In genomic region chrX:7563076-7563475, GRCm38 (mm10) we compare ENCODE assay signal across 34 mouse cellular contexts. TPM values are rescaled to one million over a fixed set of nuclear protein-coding genes. Genes with fewer than 3 reads are reported as not detected.
DNase-seq lines count a peak whose midpoint lies in the region; ATAC-seq lines count a peak whose summit lies in the region.
"Had no signal": no experiment of that assay in that cellular context is flagged by ENCODE, and none has a peak within 500 bp of the region (broad histone marks: within the 10 kb centered on the region; RNA-seq: fewer than 3 reads in every experiment).

No protein-coding gene starts in this region.

- H3K4me2 ChIP-seq in hindbrain, embryonic 11.5 days (replicated peaks; ENCODE audit: low read depth, low read length): no peak overlapping the region
- H3K4me2 ChIP-seq: embryonic facial prominence, embryonic 13.5 days; forebrain, embryonic 12.5 days; forebrain, embryonic 15.5 days; heart, embryonic 13.5 days; hindbrain, embryonic 12.5 days; hindbrain, embryonic 15.5 days had no signal

- peak; percentile 76 for ATAC-seq in common myeloid progenitor, adult 5-6 weeks (replicated peaks; ENCODE audit: low read depth, poor library complexity, severe bottlenecking)
- peak; percentile 86 for ATAC-seq in megakaryocyte progenitor cell, adult 5-6 weeks (replicated peaks; ENCODE audit: poor library complexity)
- ATAC-seq in hindbrain, embryonic 11.5 days (ENCODE audit: low FRiP score): no peak
- ATAC-seq: activated CD4-positive, CD25-positive, alpha-beta regulatory T cell, adult 4 months; forebrain, embryonic 15.5 days; intestine, postnatal 0 days; Patski had no signal

- 29% methylated on average over 2 of the region's 2 CpGs for WGBS in heart, embryonic 10.5 days
- WGBS in hindbrain, embryonic 11.5 days: 21% methylated on average over 2 of the region's 2 CpGs

- no peaks in the 10 kb centered on the region for H3K4me1 ChIP-seq in heart, embryonic 10.5 days
- H3K4me1 ChIP-seq in hindbrain, embryonic 11.5 days (replicated peaks; ENCODE audit: control insufficient read depth, insufficient read depth, low read length): no peaks in the 10 kb centered on the region
- H3K4me1 ChIP-seq: embryonic facial prominence, embryonic 13.5 days; forebrain, embryonic 12.5 days; forebrain, embryonic 15.5 days; hindbrain, embryonic 12.5 days; hindbrain, embryonic 15.5 days had no signal

- no peak overlapping the region for H3K4me3 ChIP-seq in heart, embryonic 10.5 days
- H3K4me3 ChIP-seq in hindbrain, embryonic 11.5 days (ENCODE audit: low read depth, low read length): no peak overlapping the region
- H3K4me3 ChIP-seq: embryonic facial prominence, embryonic 13.5 days; erythroblast, embryonic 14.5 days; forebrain, embryonic 12.5 days; forebrain, embryonic 15.5 days; heart, embryonic 13.5 days; hindbrain, embryonic 12.5 days; hindbrain, embryonic 15.5 days had no signal

- H3K36me3 ChIP-seq in heart, embryonic 10.5 days: 0 out of 2 replicates have a peak, but pooled peaks cover 5% of the 10 kb centered on the region
- no peaks in the 10 kb centered on the region for H3K36me3 ChIP-seq in hindbrain, embryonic 11.5 days (ENCODE audit: control insufficient read depth, insufficient read depth, low read length)
- H3K36me3 ChIP-seq: forebrain, embryonic 15.5 days; hindbrain, embryonic 15.5 days had no signal

- no peak overlapping the region for H3K27ac ChIP-seq in heart, embryonic 10.5 days
- H3K27ac ChIP-seq in hindbrain, embryonic 11.5 days (ENCODE audit: low read depth, low read length): no peak overlapping the region
- H3K27ac ChIP-seq: embryonic facial prominence, embryonic 13.5 days; forebrain, embryonic 12.5 days; forebrain, embryonic 15.5 days; heart, embryonic 13.5 days; hindbrain, embryonic 12.5 days; hindbrain, embryonic 15.5 days had no signal

- peak; percentile 75 for DNase-seq in heart, adult 11 months
- DNase-seq in heart, embryonic 10.5 days (ENCODE audit: low spot score): no peak
- DNase-seq in MEL-GATA-1-ER (ENCODE audit: extremely low read depth, low read depth): peak; percentile 33
- DNase-seq in hindbrain, embryonic 11.5 days (ENCODE audit: low spot score): no peak
- DNase-seq in spleen, postnatal 14 days (ENCODE audit: low spot score in 2 of 2): no peak
- DNase-seq in cerebellum, adult 11-12 months: no peak
- DNase-seq: adrenal gland, postnatal 10 days; cerebellum, adult 11 months; cerebellum, adult 8-10 months; cerebellum, postnatal 10 days; cerebellum, postnatal 36 days; gastrocnemius, postnatal 10 days; gastrocnemius, postnatal 36 days; heart, adult 18-20 months; heart, postnatal 14 days; heart, postnatal 4 days; kidney, adult 2 months had no signal

- no peaks in the 10 kb centered on the region; the same call in 1 of the 2 replicates for H3K27me3 ChIP-seq in heart, embryonic 10.5 days (ENCODE audit: insufficient read depth, poor library complexity, severe bottlenecking)
- no peaks in the 10 kb centered on the region for H3K27me3 ChIP-seq in hindbrain, embryonic 11.5 days (ENCODE audit: control insufficient read depth, insufficient read depth, low read length)
- H3K27me3 ChIP-seq: CH12.LX; embryonic facial prominence, embryonic 13.5 days; forebrain, embryonic 12.5 days; forebrain, embryonic 15.5 days; heart, embryonic 13.5 days; hindbrain, embryonic 12.5 days; hindbrain, embryonic 15.5 days had no signal

- H3K9ac ChIP-seq in hindbrain, embryonic 11.5 days (ENCODE audit: low read depth, low read length): no peak overlapping the region
- H3K9ac ChIP-seq: embryonic facial prominence, embryonic 13.5 days; forebrain, embryonic 12.5 days; forebrain, embryonic 15.5 days; heart, embryonic 13.5 days; hindbrain, embryonic 12.5 days; hindbrain, embryonic 15.5 days had no signal

- no peaks in the 10 kb centered on the region for H3K9me3 ChIP-seq in heart, embryonic 10.5 days
- H3K9me3 ChIP-seq in hindbrain, embryonic 11.5 days (ENCODE audit: control insufficient read depth, low read length): no peaks in the 10 kb centered on the region
- H3K9me3 ChIP-seq: embryonic facial prominence, embryonic 13.5 days; forebrain, embryonic 12.5 days; forebrain, embryonic 15.5 days; heart, embryonic 13.5 days; hindbrain, embryonic 12.5 days; hindbrain, embryonic 15.5 days had no signal

RNA-seq across cellular contexts. Expression of gene Foxp3, which starts 10.4 kb away (rescaled TPM):
- polyA plus RNA-seq in heart, embryonic 10.5 days (2016; fragmentation: Nextera tagmentation; extraction: Ambion mirVana): 0.10 TPM in 1 of 2 replicates, not detected in the other
- total RNA-seq in common myeloid progenitor, adult 5-6 weeks (2017): 0.05 TPM in 1 of 2 replicates, not detected in the other
- not detected in 2 replicates for total RNA-seq in megakaryocyte progenitor cell, adult 5-6 weeks (2015)
- total RNA-seq in megakaryocyte progenitor cell, adult 5-6 weeks (2017): 0.08 and 0.10 TPM in 2 replicates
- 0.10 TPM in 1 of 2 replicates, not detected in the other for polyA plus RNA-seq in hindbrain, embryonic 11.5 days (2014; fragmentation: Nextera tagmentation; extraction: Ambion mirVana)
- total RNA-seq: adrenal gland, adult 18-20 months; heart, postnatal 4 days had no signal
- polyA plus RNA-seq: embryonic facial prominence, embryonic 13.5 days; erythroblast, embryonic 14.5 days; hindbrain, embryonic 12.5 days had no signal

RNA-seq across cellular contexts. Expression of gene Ppp1r3f, which starts 11.0 kb away (rescaled TPM):
- 2.1 and 2.5 TPM in 2 replicates for polyA plus RNA-seq in heart, embryonic 10.5 days (2016; fragmentation: Nextera tagmentation; extraction: Ambion mirVana)
- 0.82 and 1.0 TPM in 2 replicates for total RNA-seq in common myeloid progenitor, adult 5-6 weeks (2017)
- total RNA-seq in megakaryocyte progenitor cell, adult 5-6 weeks (2015): 1.3 TPM in 1 of 2 replicates, not detected in the other
- 0.24 and 0.29 TPM in 2 replicates for total RNA-seq in megakaryocyte progenitor cell, adult 5-6 weeks (2017)
- 1.3 and 1.6 TPM in 2 replicates for polyA plus RNA-seq in hindbrain, embryonic 11.5 days (2014; fragmentation: Nextera tagmentation; extraction: Ambion mirVana)

RNA-seq across cellular contexts. Expression of gene Ccdc22, which starts 42.2 kb away (rescaled TPM):
- polyA plus RNA-seq in heart, embryonic 10.5 days (2016; fragmentation: Nextera tagmentation; extraction: Ambion mirVana): 27.1 and 27.6 TPM in 2 replicates
- total RNA-seq in common myeloid progenitor, adult 5-6 weeks (2017): 31.2 and 36.4 TPM in 2 replicates
- 18.8 and 20.5 TPM in 2 replicates for total RNA-seq in megakaryocyte progenitor cell, adult 5-6 weeks (2015)
- total RNA-seq in megakaryocyte progenitor cell, adult 5-6 weeks (2017): 38.1 and 47.6 TPM in 2 replicates
- 22.4 and 25.8 TPM in 2 replicates for polyA plus RNA-seq in hindbrain, embryonic 11.5 days (2014; fragmentation: Nextera tagmentation; extraction: Ambion mirVana)

RNA-seq across cellular contexts. Expression of gene Cacna1f, which starts 43.8 kb away (rescaled TPM):
- polyA plus RNA-seq in heart, embryonic 10.5 days (2016; fragmentation: Nextera tagmentation; extraction: Ambion mirVana): 0.03 TPM in 1 of 2 replicates, not detected in the other
- total RNA-seq in common myeloid progenitor, adult 5-6 weeks (2017): 0.05 TPM in 1 of 2 replicates, not detected in the other
- total RNA-seq in megakaryocyte progenitor cell, adult 5-6 weeks (2015): 0.24 and 0.47 TPM in 2 replicates
- total RNA-seq in megakaryocyte progenitor cell, adult 5-6 weeks (2017): 0.10 and 0.29 TPM in 2 replicates
- polyA plus RNA-seq in hindbrain, embryonic 11.5 days (2014; fragmentation: Nextera tagmentation; extraction: Ambion mirVana): 0.04 TPM in 1 of 2 replicates, not detected in the other
- total RNA-seq: adrenal gland, adult 18-20 months; adrenal gland, postnatal 10 days; gastrocnemius, postnatal 10 days; gastrocnemius, postnatal 36 days; heart, adult 18-20 months; heart, postnatal 14 days; heart, postnatal 4 days had no signal
- polyA plus RNA-seq: activated CD4-positive, CD25-positive, alpha-beta regulatory T cell, adult 4 months; C2C12; embryonic facial prominence, embryonic 13.5 days; erythroblast, embryonic 14.5 days; forebrain, embryonic 12.5 days; heart, embryonic 13.5 days; heart, embryonic 16.5 days; intestine, embryonic 14.5 days; intestine, postnatal 0 days; kidney, adult 2 months; Patski had no signal

Comparison
In these comparisons a context has a peak if more than half of its experiments do, and no peak if none do; other contexts are left out.
1. DNase-seq: peak in heart, adult 11 months (single experiment) and MEL-GATA-1-ER (single experiment); none in heart, embryonic 10.5 days (single experiment), hindbrain, embryonic 11.5 days (single experiment), spleen, postnatal 14 days (0 of 2) and cerebellum, adult 11-12 months (single experiment).